In the genomic region with DNA sequence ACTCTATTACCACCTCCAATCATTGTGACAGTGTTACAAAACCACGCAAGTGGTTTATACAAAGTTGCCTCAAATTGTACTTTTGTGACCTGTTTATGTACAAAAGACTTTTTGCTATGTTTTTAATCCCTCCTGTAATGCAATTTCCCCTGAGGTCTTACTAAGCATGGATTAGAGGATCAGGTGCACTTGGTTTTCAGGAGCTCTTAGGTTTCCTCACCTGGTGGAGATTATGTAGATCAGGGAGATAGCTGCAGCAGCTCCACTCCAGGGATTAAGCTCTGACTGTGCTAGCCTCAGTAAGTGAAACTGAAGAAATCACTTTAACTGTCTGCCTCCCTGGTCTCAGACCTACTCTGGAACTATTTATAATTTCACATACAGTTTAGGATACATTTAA, we compare ENCODE assay signal across 27 mouse cellular contexts.
"Had no signal": no experiment of that assay in that cellular context is flagged by ENCODE, and none has a peak within 500 bp of the region (broad histone marks: within the 10 kb centered on the region; RNA-seq: fewer than 3 reads in every experiment).

No protein-coding gene starts in this region.

- H3K36me3 ChIP-seq: embryonic facial prominence, embryonic 10.5 days; embryonic facial prominence, embryonic 12.5 days; embryonic facial prominence, embryonic 13.5 days; embryonic facial prominence, embryonic 15.5 days; forebrain, embryonic 10.5 days; forebrain, embryonic 12.5 days; forebrain, embryonic 15.5 days had no signal

- H3K27me3 ChIP-seq: embryonic facial prominence, embryonic 12.5 days; embryonic facial prominence, embryonic 13.5 days; embryonic facial prominence, embryonic 15.5 days; forebrain, embryonic 12.5 days; forebrain, embryonic 13.5 days; forebrain, embryonic 15.5 days had no signal

- DNase-seq: cerebellum, adult 2 months; cerebellum, adult 8-10 months; cerebellum, adult 9-10 months; cerebellum, adult 9-11 months; cerebellum, postnatal 10 days; cerebellum, postnatal 14 days; cerebellum, postnatal 25 days; cerebellum, postnatal 36 days; embryo, embryonic 11 days; forebrain, postnatal 0 days; gastrocnemius, adult 2 months; gastrocnemius, postnatal 10 days; gastrocnemius, postnatal 14 days; gastrocnemius, postnatal 25 days; gastrocnemius, postnatal 36 days; heart, adult 11 months; heart, adult 18-20 months; heart, adult 2 months had no signal

- H3K4me1 ChIP-seq: embryonic facial prominence, embryonic 10.5 days; embryonic facial prominence, embryonic 12.5 days; embryonic facial prominence, embryonic 13.5 days; embryonic facial prominence, embryonic 15.5 days; forebrain, embryonic 10.5 days; forebrain, embryonic 12.5 days; forebrain, embryonic 13.5 days; forebrain, embryonic 15.5 days had no signal

- H3K27ac ChIP-seq: embryonic facial prominence, embryonic 10.5 days; embryonic facial prominence, embryonic 12.5 days; embryonic facial prominence, embryonic 13.5 days; embryonic facial prominence, embryonic 15.5 days; forebrain, embryonic 10.5 days; forebrain, embryonic 12.5 days; forebrain, embryonic 13.5 days; forebrain, embryonic 15.5 days; gastrocnemius, adult 2 months; heart, adult 2 months had no signal

- H3K4me3 ChIP-seq: embryonic facial prominence, embryonic 10.5 days; embryonic facial prominence, embryonic 12.5 days; embryonic facial prominence, embryonic 13.5 days; embryonic facial prominence, embryonic 15.5 days; erythroblast, embryonic 14.5 days; forebrain, embryonic 10.5 days; forebrain, embryonic 12.5 days; forebrain, embryonic 13.5 days; forebrain, embryonic 15.5 days; gastrocnemius, adult 2 months; heart, adult 2 months had no signal
